Mouse (Mus musculus) spleen, postnatal 36 days (tissue): ENCODE results near the gene Scgb1b3.

Experiments used
- DNase-seq, 2 experiments: peaks; one replicate each; pipeline ENCODE4 v3.0.0; 2022; ENCODE audit warnings: low spot score in 2 of 2, mixed read lengths in 1 of 2

The Scgb1b3 gene

GRCm38 (mm10) chr7:31375292-31375691 is at the start of gene Scgb1b3:
Gene Scgb1b3 (plus strand): TSS chr7:31375592.
- no peak for DNase-seq

- no peak for DNase-seq
These were observed 13.3 kb upstream of the Scgb1b3 start, which contains the start of gene Scgb2b3 for GRCm38 (mm10) chr7:31362022-31362560. Gene Scgb2b3 (minus strand): TSS chr7:31362072.
